Mouse (Mus musculus): Measurements from ENCODE around the gene Kcnq4. TPM values are rescaled to one million over a fixed set of nuclear protein-coding genes. Genes with fewer than 3 reads are reported as not detected.

The Kcnq4 gene
- 1.6 TPM for polyA plus RNA-seq (2015; fragmentation: Illumina TruSeq; extraction: RNeasy Lipid Tissue Mini Kit (QIAGEN cat#74804); ENCODE audit: insufficient read depth, low read depth, low replicate concordance)

DNA sequence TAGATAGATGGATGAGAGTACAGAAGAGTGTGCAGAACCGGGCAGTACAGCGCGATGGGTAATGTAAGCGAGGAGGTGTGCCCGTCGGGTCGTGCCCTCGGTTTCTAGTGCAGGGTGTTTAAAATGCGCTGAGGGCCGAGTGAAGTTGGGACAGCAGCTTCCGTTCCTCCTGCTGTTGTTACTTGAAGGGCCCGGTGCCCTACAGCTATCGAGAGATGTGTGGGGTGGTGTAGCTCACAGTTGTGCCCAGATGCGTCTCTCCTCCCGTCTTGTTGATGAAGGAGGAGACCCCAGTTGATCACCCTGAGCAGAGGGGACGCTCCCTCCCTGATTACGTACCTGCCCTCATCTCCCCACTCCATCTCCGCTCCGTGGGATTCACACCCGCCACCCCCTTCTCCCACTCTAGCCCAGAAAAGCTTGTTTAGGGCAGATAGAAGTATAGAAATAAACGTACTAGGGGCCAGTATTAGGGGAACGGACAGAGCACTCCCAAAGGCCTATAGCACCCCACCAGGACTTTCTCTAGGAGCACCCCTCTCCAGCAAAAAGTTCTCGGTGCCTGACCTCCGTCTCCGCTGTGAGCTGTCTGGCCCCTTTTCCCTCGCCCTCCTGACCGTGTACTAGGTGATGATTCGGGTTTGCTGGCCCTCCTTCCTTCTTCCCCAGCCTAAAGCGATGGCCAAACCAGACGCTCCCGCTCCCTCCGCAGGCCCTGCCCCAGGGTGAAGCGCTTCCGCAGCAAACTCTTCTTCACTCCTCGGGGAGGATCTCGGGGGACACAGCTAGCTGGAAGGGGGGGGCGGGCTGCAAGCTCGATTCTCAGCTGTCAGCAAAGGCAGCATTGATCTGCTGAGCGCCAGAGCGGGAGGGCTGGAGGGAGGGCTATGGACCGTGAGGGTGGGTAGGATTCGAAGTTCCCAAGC is at the start of gene Kcnq4:
TSS of gene Kcnq4 (minus strand) at position 672 of the 926 bp plus-strand sequence.

DNA sequence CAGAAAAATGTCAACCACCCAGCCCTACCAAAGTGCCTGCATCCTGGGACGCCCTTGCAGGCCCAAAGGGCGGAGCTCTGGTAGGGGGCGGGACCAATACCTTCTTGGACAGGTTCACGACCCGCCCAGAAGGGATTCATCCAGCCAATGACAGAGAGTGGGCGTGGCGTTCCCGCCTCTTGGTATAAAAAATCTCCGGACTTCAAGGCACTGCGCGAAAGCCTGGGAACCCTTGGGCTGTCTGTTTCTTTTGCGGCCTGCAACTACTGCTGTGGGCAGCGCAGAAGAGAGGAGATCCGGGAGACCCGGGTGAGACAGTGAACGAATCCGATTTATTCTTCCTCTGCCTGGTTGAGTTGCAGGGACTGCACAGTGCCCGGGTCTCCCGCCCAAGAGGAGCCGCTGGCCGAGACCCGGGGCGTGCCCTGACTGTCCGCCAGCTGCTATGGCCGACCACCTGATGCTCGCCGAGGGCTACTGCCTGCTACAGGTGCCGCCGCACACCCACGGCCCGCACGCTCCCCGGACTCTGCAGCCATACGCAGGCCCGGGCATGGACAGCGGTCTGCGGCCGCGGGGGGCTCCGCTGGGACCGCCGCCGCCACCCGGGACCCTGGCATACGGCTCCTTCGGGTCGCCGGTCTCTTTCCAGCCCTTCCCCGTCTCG is 81.9 kb downstream of the Kcnq4 start, which contains the start of gene Cited4:
TSS of gene Cited4 (plus strand) at position 215 of the 667 bp plus-strand sequence.

Other genes with a start within 250 kb of the Kcnq4 start
- not detected for gene Slfnl1, start 216.4 kb downstream of the Kcnq4 start, polyA plus RNA-seq (2015; fragmentation: Illumina TruSeq; extraction: RNeasy Lipid Tissue Mini Kit (QIAGEN cat#74804); ENCODE audit: insufficient read depth, low read depth, low replicate concordance)
- gene Ctps, start 178.3 kb downstream of the Kcnq4 start, polyA plus RNA-seq (2015; fragmentation: Illumina TruSeq; extraction: RNeasy Lipid Tissue Mini Kit (QIAGEN cat#74804); ENCODE audit: insufficient read depth, low read depth, low replicate concordance): 4.9 TPM
- not detected for gene Gm8439, start 159.9 kb downstream of the Kcnq4 start, polyA plus RNA-seq (2015; fragmentation: Illumina TruSeq; extraction: RNeasy Lipid Tissue Mini Kit (QIAGEN cat#74804); ENCODE audit: insufficient read depth, low read depth, low replicate concordance)
- gene Cited4, start 82.0 kb downstream of the Kcnq4 start, polyA plus RNA-seq (2015; fragmentation: Illumina TruSeq; extraction: RNeasy Lipid Tissue Mini Kit (QIAGEN cat#74804); ENCODE audit: insufficient read depth, low read depth, low replicate concordance): 4.6 TPM
- gene Nfyc, start 83.0 kb upstream of the Kcnq4 start, polyA plus RNA-seq (2015; fragmentation: Illumina TruSeq; extraction: RNeasy Lipid Tissue Mini Kit (QIAGEN cat#74804); ENCODE audit: insufficient read depth, low read depth, low replicate concordance): 12.4 TPM
- gene Rims3, start 106.2 kb upstream of the Kcnq4 start, polyA plus RNA-seq (2015; fragmentation: Illumina TruSeq; extraction: RNeasy Lipid Tissue Mini Kit (QIAGEN cat#74804); ENCODE audit: insufficient read depth, low read depth, low replicate concordance): 2.7 TPM
- 2.9 TPM for gene Exo5, start 176.4 kb upstream of the Kcnq4 start, polyA plus RNA-seq (2015; fragmentation: Illumina TruSeq; extraction: RNeasy Lipid Tissue Mini Kit (QIAGEN cat#74804); ENCODE audit: insufficient read depth, low read depth, low replicate concordance)
- 0.35 TPM for gene Zfp69, start 203.1 kb upstream of the Kcnq4 start, polyA plus RNA-seq (2015; fragmentation: Illumina TruSeq; extraction: RNeasy Lipid Tissue Mini Kit (QIAGEN cat#74804); ENCODE audit: insufficient read depth, low read depth, low replicate concordance)